Mouse (Mus musculus) forelimb bud, embryonic 11.5 days (tissue): ENCODE measurements around the gene Chil3.
"Not testable (repeated sequence)": the region's sequence is repeated elsewhere in the genome, so short reads cannot be mapped to it uniquely, and the experiment has no call there.

ENCODE experiments used
- DNase-seq: peaks from one replicate; pipeline ENCODE4 v3.0.0-alpha.2; 2012; ENCODE audit warnings: low read depth, low spot score

The Chil3 gene

DNA sequence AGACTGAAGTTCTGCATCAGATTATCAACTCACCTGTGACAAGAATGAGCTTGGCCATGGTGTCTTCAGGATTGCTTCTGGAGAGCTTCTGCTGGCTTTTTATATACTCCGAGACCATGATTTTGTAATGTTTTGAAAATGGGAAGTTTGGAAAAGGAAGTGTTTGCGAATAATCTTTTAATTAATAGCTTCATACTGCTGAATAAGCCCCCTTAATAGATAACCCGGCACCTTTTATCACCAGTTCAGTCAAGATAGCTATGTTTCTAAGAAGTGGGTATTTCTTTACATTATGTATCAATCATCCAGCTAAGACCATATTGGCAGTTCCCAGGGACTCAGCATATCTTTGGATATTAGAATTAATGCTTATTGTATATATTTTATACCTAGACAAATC is at the start of gene Chil3:
Gene Chil3, minus strand, starts transcription at position 101 of the 400 bp plus-strand sequence.
- DNase-seq = no peak

DNA sequence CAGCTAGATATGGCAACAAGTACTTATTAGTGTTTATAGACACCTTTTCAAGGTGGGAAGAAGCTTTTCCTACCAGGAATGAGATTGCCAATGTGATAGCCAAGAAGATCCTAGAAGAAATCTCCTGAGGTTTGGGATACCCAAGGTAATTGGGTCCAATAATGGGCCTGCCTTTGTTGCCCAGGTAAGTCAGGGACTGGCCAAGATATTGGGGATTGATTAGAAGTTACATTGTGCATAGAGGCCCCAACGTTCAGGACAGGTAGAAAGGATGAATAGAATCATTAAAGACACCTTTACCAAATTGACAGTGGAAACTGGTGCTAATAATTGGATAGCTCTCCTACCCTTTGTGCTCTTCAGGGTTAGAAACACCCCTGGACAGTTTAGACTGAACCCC is 30.7 kb upstream of the Chil3 start:
- not testable (repeated sequence) for DNase-seq

DNA sequence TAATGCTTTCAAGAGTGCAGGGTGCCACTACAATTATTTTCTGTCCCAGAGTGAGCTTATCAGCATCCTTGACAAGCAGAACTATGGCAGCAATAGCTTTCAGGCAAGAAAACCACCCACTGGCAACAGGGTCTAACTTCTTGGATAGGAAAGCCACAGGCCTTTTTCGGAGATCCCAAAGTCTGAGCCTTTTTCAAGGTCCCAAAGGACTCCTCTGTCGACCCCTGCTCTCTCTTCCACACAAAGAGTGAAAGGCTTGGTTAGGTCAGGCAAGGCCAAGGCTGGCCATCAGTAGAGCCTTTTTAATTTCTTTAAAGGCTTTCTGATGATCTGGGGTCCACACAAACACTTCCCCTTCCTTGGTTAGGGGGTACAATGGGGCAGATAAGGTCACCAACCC is 29.9 kb upstream of the Chil3 start:
- not testable (repeated sequence) for DNase-seq

DNA sequence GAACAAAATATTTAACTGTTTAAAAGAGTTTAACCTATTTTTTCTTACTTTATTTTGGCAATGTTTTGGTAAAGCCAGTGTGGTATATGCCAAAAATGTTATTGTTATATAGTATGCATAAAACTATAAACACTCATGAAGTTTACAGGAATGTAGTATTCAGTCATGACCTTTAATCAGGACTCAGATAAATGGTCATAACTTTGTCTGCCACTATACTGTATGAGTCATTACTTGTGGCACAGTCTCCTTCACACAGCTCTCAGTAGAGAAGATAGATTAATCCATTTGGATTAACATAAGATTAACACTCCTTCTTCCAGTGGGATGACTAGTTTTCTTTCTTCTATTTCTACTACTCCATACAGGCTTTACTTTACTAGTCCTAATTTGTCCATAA is 28.9 kb upstream of the Chil3 start:
- DNase-seq = no peak

DNA sequence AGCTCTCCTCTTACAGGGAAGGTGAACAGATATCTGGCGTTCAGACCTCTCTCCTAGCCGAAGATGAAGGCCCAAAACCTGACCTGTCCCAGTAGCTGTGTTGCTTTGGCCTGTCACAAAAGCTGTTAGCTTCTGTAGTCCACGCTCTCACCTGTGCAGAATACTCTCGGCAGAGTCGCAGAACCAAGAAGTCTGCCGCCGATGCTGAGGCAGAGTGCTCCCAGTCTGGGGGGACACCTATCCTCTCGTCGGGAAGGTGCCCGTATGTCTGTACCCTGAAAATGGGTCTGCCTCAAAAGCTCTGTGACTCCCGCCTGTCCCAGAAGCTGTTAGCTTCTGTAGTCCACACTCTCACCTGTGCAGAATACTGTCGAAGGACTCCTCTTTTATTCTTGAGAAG is 28.1 kb upstream of the Chil3 start:
- no peak for DNase-seq

DNA sequence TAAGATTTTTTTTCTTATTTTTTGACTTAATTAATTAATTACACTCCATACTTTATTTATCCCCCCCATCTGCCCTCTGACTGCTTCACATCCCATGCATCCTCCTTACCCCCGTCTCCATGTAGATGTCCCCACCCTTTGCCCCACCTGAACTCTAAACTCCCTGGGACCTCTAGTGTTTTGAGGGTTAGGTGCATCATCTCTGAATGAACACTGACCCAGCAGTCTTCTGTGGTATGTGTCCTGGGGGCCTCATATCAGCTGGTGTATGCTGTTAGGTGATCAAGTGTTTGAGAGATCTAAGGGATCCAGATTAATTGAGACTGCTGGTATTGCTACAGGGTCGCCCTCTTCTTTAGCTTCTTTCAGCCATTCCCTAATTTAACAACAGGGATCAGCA is 20.6 kb upstream of the Chil3 start:
- DNase-seq = no peak

DNA sequence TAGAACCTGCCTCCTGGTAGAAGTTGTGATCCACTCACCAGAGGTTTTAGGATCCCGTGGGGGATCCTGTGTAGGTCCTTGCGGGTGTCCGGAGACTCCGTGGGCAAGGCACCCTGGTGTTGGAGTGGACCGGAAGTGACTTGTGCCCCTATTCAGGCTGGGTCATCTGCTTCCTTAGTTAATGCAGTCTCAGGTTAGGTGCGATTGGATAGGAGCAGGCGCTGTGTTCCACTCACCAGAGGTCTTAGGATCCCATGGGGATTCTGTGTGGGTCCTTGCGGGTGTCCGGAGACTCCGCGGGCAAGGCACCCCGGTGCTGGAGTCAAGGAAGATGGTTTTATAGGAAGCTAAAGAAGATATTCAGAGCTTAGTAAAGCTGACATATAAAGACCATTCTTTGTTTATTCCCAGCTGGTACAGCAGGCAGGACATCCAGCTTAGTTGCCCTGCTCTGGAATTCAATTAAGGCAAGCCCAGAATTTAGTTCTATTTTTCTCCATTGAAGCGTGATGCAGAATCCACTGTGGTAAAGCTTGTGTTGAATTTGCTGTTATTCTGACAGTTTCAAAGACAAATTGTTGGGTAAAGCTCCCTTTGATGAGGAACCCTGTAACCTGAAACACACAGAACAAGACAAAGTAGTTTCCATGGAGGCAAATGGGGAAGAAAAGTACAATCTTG is 10.3 kb upstream of the Chil3 start:
- DNase-seq = no peak

DNA sequence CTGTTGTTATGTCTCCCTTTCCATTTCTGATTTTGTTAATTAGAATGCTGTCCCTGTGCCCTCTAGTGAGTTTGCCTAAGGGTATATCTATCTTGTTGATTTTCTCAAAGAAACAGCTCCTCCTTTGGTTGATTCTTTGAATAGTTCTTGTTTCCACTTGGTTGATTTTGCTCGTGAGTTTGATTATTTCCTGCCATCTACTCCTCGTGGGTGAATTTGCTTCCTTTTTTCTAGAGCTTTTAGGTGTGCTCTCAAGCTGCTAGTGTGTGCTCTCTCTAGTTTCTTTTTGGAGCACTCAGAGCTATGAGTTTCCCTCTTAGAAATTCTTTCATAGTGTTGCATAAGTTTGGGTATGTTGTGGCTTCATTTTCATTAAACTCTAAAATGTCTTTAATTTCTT is 7.6 kb upstream of the Chil3 start:
- DNase-seq = not testable (repeated sequence)

DNA sequence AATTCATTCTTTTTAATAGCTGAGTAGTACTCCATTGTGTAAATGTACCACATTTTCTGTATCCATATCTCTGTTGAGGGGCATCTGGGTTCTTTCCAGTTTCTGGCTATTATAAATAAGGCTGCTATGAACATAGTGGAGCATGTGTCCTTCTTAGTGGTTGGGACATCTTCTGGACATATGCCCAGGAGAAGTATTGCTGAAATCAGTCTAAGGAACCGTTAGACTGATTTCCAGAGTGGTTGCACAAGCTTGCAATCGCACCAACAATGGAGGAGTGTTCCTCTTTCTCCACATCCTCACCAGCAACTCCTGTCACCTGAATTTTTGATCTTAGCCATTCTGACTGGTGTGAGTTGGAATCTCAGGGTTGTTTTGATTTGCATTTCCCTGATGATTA is 5.1 kb upstream of the Chil3 start:
- DNase-seq = not testable (repeated sequence)

DNA sequence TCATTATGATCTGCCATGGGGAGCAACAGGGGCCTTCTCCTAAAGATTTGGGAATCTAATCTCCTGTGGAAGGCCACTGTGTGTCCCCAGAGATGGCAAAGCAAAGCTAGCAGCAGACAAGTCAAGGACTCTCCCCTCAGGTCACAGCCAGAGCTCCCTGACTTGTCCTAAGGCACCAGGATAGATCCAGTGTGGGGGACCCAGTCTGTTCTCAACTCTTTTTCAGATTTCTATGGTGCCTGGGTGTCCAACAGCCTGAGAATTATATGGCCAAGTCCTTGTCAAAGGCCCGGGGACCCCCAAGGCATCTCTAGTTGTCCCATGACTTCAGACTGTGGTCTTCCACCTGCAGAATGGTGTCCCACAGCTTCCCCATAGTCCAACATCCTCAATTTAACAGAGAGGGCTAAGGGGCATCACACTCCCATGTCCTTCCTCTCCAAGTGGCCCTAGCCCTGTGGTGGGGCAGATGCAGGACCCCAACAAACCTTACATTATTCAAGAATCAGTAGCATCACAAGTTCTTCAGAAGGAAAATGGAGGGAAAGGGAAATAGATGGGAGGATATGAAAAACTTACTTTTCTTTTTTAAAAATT is 3.9 kb upstream of the Chil3 start:
- no peak for DNase-seq

DNA sequence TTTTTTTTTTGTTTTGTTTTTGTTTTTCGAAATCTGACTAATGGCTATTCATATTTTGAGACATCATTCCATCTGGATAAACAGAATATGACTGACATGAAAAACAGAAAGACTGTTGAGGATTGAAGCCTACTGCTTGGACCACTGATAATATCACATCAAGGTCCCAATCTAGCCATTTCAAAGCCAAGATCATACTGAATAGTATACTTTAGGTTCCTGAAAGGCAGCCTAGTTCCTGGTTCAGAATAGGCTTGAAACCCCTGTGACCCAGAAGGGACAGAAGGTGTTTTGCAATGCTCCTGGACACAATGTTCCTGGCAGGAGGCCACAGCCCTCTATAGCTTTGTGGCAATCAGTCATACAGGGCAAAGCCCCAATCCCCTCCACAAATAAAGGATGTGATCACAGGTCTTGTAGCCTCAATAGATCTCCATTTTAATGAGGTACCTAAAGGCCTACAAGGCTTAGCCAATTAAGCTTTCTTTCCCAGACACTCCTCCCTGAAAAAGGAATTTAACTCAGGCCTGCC is 3.2 kb upstream of the Chil3 start:
- DNase-seq = no peak

DNA sequence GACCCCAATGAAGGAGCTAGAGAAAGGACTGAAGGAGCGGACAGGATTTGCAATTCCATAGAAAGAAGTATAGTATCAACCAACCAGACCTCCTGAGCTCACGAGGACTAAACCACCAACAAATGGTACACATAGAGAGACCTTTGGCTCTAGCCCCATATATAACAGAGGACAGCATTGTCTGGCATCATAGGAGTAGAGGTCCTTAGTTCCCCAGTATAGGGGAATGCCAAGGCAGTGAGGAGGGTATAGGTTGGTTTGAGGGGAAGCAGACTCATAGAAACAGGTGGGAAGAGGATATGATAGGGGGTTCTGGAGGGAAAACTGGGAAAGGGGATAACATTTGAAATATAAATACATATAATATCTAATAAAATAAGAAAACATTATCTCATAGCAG is 13.0 kb downstream of the Chil3 start:
- no peak for DNase-seq

DNA sequence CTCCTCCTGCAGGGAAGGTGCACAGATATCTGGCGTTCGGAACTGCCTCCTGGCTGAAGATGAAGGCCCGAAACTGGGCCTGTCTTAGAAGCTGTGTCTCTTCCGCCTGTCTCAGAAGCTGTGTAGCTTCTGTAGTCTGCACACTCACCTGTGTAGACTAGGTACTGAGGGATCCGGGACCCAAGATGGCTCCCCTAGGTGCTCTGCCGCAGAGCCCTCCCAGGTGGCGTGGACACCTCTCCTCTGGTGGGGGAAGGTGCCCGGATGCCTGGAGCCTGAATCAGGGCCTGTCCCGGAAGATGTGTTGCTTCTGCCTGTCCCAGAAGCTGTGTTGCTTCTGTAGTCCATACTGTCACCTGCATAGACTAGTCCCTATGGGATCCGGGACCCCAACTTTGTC is 23.3 kb downstream of the Chil3 start:
- no peak for DNase-seq

DNA sequence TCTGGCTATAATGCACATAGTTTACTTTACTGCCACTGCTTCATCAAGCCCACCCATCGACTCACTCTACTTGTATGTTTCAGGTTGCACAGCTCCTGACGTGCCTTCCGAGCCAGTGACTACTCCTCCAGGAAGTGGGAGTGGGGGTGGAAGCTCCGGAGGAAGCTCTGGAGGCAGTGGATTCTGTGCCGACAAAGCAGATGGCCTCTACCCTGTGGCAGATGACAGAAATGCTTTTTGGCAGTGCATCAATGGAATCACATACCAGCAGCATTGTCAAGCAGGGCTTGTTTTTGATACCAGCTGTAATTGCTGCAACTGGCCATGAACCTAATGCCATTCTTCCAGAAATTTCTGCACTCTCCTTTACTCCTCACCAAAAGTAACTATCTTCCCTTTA is 35.7 kb downstream of the Chil3 start:
- DNase-seq = no peak

DNA sequence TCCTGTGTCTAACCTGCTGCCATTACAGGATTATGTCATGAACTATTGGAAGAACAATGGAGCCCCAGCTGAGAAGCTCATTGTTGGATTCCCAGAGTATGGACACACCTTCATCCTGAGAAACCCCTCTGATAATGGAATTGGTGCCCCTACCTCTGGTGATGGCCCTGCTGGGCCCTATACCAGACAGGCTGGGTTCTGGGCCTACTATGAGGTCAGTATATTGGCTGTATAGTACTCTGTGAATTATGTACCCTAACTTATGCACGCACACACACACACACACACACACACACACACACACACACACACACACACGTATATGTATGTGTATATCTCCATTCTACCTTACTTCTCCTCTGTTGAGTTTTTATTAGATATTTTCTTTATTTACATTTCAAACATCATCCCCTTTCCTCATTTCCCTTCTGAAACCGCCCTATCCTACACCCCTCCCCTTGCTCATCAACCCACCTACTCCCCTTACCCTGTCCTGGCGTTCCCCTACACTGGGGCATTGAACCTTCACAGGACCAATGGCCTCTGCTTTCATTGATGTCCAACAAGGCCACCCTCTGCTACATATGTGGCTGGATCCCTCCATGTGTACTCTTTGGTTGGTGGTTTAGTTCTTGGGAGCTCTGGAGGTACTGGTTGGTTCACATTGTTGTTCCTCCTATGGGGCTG is 38.4 kb downstream of the Chil3 start:
- no peak for DNase-seq

DNA sequence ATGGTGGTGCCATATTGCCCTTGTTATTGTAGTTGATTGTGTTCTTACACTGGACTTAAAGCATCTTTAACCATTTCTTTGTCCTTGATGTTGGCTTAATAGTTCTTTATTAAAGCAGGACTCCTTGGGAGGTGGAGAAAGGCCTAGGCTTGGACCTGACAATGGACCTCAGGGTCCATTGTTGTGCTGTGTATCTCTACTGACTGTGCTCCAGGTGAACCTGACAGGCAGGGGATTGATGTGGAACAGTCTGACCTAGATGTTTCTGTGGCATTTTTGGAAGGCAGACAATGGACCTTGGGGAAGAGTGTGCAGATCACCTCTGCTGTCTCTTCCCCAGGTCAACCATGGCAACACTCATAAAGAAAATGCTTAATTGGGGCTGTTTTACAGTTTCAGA is 40.4 kb downstream of the Chil3 start:
- no peak for DNase-seq

DNA sequence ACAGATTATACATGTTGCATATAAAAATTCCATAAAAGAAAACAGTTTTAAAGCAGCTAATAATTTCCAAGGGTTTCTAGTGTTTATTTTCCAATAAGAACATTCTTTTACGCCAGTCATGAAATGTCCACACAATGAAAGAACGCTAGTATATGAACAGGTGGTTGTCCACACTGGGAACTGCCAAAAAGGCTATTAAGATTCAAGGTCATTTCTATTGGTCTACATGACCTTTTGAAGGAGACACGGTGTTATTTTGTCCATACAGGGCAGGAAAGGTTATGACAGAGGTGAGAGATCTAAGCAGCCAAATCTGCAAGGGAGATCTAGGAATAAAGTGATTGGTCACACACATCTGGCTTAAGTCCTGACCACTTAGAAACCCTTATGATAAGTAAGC is 54.4 kb downstream of the Chil3 start, which contains the start of gene Chia1:
Gene Chia1, plus strand, starts transcription at position 301 of the 400 bp plus-strand sequence.
- DNase-seq = no peak
